Mouse (Mus musculus) CH12.LX (cell line): ENCODE results near the gene Krt24.

Source experiments
- JUN ChIP-seq: IDR thresholded peaks from 2 replicates; pipeline ENCODE4 v1.6.1; 2011; ENCODE audit warnings: low read depth, mild to moderate bottlenecking, low read length, improper control_type of control experiment, moderate library complexity; ENCODE audit not compliant: insufficient read depth
- MAX ChIP-seq: IDR thresholded peaks from 2 replicates; pipeline ENCODE4 v1.6.1; 2011; ENCODE audit warnings: low read length, improper control_type of control experiment
- PAX5 ChIP-seq: IDR thresholded peaks from 2 replicates; pipeline ENCODE4 v1.6.1; 2012; ENCODE audit warnings: low read length, inconsistent platforms, mixed read lengths
- POLR2A ChIP-seq: IDR thresholded peaks from 2 replicates; pipeline ENCODE4 v1.6.1; 2011; ENCODE audit warnings: low read depth, mild to moderate bottlenecking, improper control_type of control experiment, low read length
- POLR2AphosphoS2 ChIP-seq: IDR thresholded peaks from 2 replicates; pipeline ENCODE4 v1.6.1; 2011; ENCODE audit warnings: low read depth, low read length, improper control_type of control experiment
- ZKSCAN1 ChIP-seq: IDR thresholded peaks from 2 replicates; pipeline ENCODE4 v1.6.1; 2012; ENCODE audit warnings: low read depth, inconsistent platforms, low read length, improper control_type of control experiment, borderline replicate concordance

- TF ChIP-seq PAX5 (no peak), POLR2AphosphoS2 (no peak), MAX (no peak), ZKSCAN1 (no peak), POLR2A (no peak), JUN (no peak)
These were observed 12.3 kb downstream of the Krt24 start for GRCm38 (mm10) chr11:99272721-99273120.
